Mouse (Mus musculus) inflammation-experienced regulatory T-cells, adult 6 months (primary cell): ENCODE results near the gene Ptprz1. TPM values are rescaled to one million over a fixed set of nuclear protein-coding genes. Genes with fewer than 3 reads are reported as not detected.
"Not testable (repeated sequence)": the region's sequence is repeated elsewhere in the genome, so short reads cannot be mapped to it uniquely, and the experiment has no call there.

Experiments used
- ATAC-seq: one replicate; pipeline ENCODE4 v1.8.0; 2017
- polyA plus RNA-seq, 3 experiments: library from polyadenylated mRNA; unstranded; fragments of 100-300 nt; shearing (Covaris generic); gene quantifications; one replicate each; pipeline ENCODE4 v1.2.1; 2017

The Ptprz1 gene
- polyA plus RNA-seq, 3 experiments from 2014 or later = 0.07 TPM; not detected in 2

DNA sequence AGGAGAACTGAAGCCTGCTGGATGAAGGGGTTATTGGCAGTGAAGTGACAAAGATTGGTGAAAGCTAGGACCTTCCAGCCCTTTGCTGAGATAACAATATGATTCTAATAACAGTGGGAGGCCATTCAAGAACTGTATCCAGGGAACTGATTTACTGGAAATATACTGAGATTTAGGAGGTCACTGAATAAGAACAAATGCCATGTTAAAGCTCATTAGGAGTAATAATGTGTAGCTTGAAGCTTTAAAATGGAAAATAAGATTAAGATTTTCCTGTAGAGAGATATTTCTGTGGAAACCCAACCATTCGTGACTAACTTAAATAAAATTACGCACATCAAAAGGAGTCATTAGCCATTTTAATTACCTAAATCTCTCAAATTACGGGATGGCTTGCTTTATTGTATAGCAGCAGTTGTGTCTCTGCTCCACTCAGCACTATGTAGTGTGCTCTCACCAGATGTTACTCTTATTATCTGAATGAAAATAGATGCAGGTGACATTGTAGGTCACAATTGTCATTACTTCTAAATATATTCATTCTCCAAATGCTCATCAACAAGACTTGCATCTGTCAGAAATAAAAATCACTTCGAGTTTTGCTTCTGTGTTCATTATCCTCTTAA lies 139.8 kb downstream of the Ptprz1 start:
- ATAC-seq = no peak

DNA sequence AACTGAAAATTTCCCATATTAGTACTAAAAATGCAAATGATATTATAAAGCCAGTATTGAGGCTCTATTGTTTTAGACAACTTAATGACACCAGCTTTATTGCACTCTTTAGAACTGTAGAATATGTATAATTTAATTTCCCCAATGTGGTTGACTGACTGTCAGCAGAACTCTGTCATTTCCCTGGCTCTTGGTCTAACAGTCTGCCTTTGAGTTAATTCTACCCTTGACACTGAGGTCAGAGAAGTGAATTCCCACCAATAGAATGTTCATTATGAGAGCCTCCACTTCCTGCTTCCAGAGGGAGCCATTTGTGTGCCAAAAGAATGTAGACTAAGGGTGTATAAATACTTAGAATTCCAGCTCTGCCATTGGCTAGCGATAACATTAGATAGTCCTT lies 152.9 kb downstream of the Ptprz1 start:
- no peak for ATAC-seq

DNA sequence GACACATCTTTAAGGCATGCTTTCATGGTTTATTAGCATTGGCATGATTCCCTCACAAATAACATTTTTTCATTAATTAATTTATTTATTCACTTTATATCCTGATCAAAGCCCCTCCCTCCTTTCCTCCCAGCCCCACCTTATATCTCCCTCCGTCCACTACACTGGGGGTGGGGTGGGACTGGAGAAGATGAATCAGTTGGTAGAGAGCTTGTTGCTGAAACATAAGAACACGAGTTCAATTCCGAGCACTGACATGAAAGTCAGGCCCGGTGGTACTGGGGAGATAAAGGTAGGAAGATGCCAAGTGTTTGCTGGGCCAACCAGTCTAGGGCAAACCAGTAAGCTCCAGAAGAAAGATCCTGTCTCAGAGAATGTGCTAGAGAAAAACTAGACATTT lies 173.5 kb downstream of the Ptprz1 start:
- no peak for ATAC-seq

DNA sequence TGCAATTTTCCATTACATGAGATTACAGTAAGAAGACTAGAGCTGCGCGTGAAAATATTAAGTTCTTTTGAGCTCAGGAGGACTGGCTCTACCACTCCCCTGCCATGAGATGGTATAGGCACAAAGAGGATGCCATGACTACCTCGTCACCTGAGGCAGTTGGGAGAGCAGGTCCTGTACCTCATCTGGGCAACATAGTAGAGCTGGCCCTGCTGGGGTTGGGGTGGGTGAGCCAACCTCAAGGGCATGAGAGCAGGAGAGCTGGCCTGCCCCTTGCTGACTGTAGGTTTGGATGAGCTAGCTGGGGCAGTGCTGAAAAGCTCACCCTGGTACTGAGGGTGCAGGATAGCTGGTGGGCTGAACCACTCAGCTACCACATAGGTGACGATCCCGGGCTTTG lies 180.4 kb downstream of the Ptprz1 start:
- no peak for ATAC-seq

DNA sequence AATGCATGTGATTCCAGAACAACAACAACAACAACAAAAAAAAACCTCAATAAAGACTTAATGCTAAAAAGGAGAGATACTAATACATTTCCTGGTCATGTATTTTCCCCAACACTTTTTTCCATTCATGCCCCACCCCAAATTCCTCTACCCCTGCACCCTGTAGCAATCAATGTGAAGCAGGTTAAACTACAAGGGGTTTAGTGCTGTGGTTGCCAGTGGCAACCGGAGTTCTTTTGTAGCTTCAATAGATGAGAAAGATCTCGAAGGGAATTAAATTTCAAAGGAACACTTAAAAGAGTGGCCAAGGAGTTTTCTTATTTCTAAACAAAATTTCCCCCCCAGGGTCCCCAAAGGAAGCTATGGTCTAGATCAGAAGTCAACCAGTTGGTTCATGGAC lies 200.8 kb downstream of the Ptprz1 start:
- ATAC-seq = no peak

DNA sequence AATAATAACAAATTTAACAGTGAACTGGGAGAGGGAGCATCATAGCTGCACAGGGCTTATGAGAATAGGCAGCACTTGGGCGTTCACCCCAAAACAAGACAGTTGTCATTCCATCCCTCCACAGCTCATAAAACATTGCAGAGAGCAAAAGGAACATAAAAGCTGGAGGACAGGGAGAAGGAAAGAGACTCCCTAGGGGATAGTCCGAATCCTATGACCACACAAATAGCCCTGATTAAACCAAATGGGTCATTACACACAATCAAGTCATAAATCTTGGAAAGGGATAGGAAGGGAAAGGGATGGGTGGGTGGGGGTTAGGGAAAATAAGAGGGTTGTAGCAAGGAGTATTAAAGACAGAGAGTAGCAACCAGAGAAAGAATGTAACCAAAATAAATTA lies 203.0 kb downstream of the Ptprz1 start:
- no peak for ATAC-seq

DNA sequence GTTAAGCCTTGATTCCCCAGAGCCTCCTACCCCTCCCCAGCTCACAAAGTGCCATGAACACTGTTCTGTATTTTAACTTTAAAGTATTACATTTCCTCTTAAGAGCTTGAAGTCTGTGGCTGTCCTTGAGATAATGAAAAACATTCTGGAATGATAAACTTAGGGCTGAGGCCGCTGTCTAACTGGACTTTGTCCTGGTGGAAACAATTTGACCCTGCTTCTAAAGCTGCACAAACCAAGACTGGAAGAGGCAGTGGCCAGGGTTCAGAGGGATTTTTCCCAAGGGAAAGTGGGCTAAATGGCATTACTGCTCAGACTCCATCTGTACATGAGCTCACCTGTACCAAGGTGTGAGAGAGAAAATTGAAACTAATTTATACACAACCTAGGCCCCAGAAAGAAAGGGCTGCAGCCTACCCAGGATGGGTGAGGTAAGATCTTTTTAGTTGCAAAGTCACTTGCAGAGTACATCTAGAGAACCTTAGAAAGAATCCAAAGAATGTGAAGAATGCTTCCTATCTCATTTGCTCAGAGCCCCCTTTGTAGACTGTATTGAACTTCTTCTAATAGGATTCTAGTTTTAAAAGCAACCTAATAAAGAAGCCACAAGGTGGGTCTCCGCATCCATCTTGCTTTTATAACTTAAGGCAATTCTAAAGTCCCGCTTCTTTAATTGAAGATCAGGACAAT lies 204.8 kb downstream of the Ptprz1 start:
- ATAC-seq = no peak

DNA sequence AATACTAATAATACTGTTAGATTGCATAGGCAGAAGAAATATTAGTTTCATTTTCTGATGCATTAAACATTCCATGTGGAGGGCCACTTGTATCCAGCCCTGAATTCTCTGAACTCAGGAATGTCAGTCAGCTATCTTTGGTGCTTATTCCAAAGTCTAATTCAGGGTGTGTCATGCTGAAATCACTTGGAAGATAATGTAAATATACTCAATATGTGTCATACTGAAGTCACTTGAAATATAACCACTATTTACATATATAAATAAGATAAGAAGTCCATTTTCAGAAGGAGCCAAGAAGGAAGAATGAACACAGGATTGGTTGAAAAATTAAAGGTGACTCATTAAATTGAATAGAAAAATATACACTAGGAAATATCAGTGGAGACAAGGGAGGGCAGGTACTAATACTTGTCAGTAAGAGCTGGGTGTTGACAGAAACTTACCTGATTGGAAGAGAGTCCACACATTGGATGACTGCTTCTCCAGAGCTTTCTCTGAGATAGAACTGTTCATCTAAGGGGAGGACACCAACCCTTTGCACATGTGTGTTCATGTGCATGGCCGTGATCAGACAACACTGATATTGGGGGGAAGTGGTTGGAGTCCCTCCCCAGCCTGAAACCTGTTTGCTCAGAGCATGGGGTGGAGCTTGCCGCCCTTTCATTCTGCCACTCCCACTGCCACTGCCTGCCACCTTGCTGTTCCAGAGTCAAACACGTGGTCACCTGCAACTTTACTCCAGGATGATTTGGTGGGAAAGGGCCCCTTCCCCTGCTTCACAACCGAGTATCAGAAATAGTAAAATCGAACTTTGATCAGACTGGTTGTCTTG lies 209.5 kb downstream of the Ptprz1 start:
- no peak for ATAC-seq

DNA sequence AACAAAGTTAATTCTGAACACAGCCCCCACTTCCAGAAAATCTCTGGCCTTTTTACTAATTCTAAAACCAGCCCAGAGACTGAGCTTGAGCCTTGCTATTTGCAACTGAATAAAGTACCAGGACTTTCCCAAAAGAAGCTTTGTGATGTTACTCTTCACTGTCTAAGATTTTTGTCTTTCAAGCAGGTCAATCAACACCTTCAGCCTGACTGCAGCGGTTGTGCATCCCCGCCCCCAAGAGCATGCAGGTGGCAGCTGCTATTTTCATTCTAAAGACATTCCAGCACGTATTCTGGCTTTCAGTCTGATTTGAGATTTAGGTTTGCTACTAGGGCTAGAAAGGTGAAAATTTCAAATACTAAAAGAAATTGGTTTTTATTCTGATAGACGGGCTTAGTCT lies 214.0 kb downstream of the Ptprz1 start:
- ATAC-seq = not testable (repeated sequence)

DNA sequence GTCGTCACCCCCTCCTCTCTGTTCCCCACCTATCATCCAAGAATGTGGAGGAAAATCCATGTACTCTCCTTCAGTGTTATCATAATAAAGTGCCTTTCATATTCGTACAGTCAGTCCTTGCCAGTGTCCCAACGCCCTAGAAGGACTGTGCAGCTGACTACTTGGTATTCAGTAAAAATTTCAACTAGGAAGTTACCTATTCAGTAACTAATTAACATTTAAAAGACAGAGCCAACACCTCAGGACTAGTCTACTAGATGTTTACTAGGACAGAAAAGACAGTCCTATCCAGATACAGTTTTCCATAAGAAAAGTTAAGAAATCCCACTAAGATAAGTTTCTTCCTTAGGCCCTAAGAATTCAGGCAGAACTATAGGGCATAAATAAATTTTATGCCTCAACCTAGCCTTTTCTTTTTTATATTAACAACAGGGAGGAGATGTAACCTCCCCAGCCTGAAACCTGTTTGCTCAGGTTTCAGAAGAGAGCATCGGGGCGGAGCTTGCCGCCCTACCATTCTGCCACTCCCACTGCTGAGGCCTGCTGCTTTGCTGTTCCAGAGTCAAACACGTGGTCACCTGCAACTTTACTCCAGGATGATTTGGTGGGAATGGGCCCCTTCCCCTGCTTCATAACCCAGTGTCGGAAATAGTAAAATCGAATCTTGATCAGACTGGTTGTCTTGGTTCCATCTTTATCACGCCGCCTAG lies 215.2 kb downstream of the Ptprz1 start:
- ATAC-seq = not testable (repeated sequence)
